Mouse (Mus musculus) spleen, postnatal 10 days (tissue): Measurements from ENCODE around the gene Paqr3.
A peak's percentile ranks its signal among the peaks of the same experiment; 100 is the strongest.

Source experiments
- DNase-seq, 2 experiments: peaks; one replicate each; pipeline ENCODE4 v3.0.0; 2021 to 2022; ENCODE audit warnings: low spot score in 2 of 2

Gene Paqr3

GRCm38 (mm10) chr5:97085071-97085470, 26.3 kb downstream of the Paqr3 start:
- no peak for DNase-seq

GRCm38 (mm10) chr5:97084541-97084940, 26.9 kb downstream of the Paqr3 start:
- DNase-seq, result no peak

GRCm38 (mm10) chr5:97083701-97084100, 27.7 kb downstream of the Paqr3 start:
- no peak for DNase-seq

- DNase-seq, result no peak
Observed at GRCm38 (mm10) chr5:97081481-97081880, 29.9 kb downstream of the Paqr3 start.

- DNase-seq, result no peak
Observed at GRCm38 (mm10) chr5:97078641-97079040, 32.8 kb downstream of the Paqr3 start.

- DNase-seq, result no peak
Observed at GRCm38 (mm10) chr5:97077676-97078075, 33.7 kb downstream of the Paqr3 start.

GRCm38 (mm10) chr5:97076167-97076566, 35.2 kb downstream of the Paqr3 start:
- no peak for DNase-seq

- DNase-seq, result no peak
Observed at GRCm38 (mm10) chr5:97075476-97076151, 35.8 kb downstream of the Paqr3 start.

GRCm38 (mm10) chr5:97065746-97066145, 45.6 kb downstream of the Paqr3 start:
- DNase-seq, result no peak

GRCm38 (mm10) chr5:97062041-97062440, 49.4 kb downstream of the Paqr3 start:
- no peak for DNase-seq

GRCm38 (mm10) chr5:97060864-97061263, 50.5 kb downstream of the Paqr3 start:
- DNase-seq, result no peak

- DNase-seq, result no peak
Observed at GRCm38 (mm10) chr5:97056791-97057450, 54.5 kb downstream of the Paqr3 start.

- DNase-seq, result no peak
Observed at GRCm38 (mm10) chr5:97056359-97056758, 55.0 kb downstream of the Paqr3 start.

GRCm38 (mm10) chr5:97055511-97056068, 55.8 kb downstream of the Paqr3 start:
- DNase-seq, result peak in 1 of 2 experiments; percentile 41

- no peak for DNase-seq
Observed at GRCm38 (mm10) chr5:97054801-97055200, 56.6 kb downstream of the Paqr3 start.

- DNase-seq, result no peak
Observed at GRCm38 (mm10) chr5:97054166-97054565, 57.2 kb downstream of the Paqr3 start.

- DNase-seq, result no peak
Observed at GRCm38 (mm10) chr5:97048905-97049304, 62.5 kb downstream of the Paqr3 start.

GRCm38 (mm10) chr5:97046680-97047079, 64.7 kb downstream of the Paqr3 start:
- DNase-seq, result no peak

- no peak for DNase-seq
Observed at GRCm38 (mm10) chr5:97045260-97045659, 66.1 kb downstream of the Paqr3 start.
